Mouse (Mus musculus): ENCODE data around the gene Morn1. TPM values are rescaled to one million over a fixed set of nuclear protein-coding genes. Genes with fewer than 3 reads are reported as not detected.

Morn1 gene
- polyA plus RNA-seq, 1 experiment from 2014 or later = 5.1 TPM

- Histone ChIP-seq H3K4me2 (no peak overlapping the region), H3K9me3 (ENCODE audit: control insufficient read depth, low read length) (no peaks in the 10 kb centered on the region), H3K4me3 (ENCODE audit: low read depth, low read length) (no peak overlapping the region), H3K27ac (ENCODE audit: low read depth, low read length) (no peak overlapping the region), H3K9ac (ENCODE audit: low read length) (no peak overlapping the region), H3K4me1 (ENCODE audit: control insufficient read depth, insufficient read depth, low read length) (peaks cover 11% of the 10 kb centered on the region), H3K27me3 (ENCODE audit: control insufficient read depth, insufficient read depth, low read length) (no peaks in the 10 kb centered on the region), H3K36me3 (ENCODE audit: control insufficient read depth, insufficient read depth, low read length) (no peaks in the 10 kb centered on the region)
- ATAC-seq (ENCODE audit: low FRiP score) (no peak), DNase-seq (ENCODE audit: low spot score, missing footprints) (no peak)
- WGBS = 49% methylated on average over 5 of the region's 5 CpGs
Measured at GRCm38 (mm10) chr4:155135909-155136585, 49.7 kb downstream of the Morn1 start.

DNA sequence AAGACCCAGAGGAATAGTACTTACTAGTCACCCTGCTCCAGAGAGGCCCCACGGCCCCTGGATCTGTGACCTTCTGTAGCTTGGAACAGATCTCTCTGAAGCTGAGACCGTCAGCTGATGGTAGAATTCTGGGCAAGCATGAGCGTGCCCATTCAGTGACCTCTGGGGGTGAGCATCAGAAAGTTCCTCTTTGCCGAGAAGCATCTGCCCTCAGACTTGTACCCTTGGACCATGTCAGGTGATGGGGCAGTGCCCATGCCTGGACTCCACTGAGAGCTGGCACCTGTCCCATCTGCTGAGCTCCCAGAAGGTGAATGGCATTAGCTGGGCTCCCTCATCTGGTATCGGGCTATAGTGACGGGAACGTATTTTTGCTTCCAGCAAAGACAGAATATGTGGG is 51.5 kb downstream of the Morn1 start:
- H3K4me2 ChIP-seq = no peak overlapping the region
- H3K27me3 ChIP-seq (ENCODE audit: control insufficient read depth, insufficient read depth, low read length) = no peaks in the 10 kb centered on the region
- peaks cover 10% of the 10 kb centered on the region for H3K4me1 ChIP-seq (ENCODE audit: control insufficient read depth, insufficient read depth, low read length)
- ATAC-seq (ENCODE audit: low FRiP score) (no peak), DNase-seq (ENCODE audit: low spot score, missing footprints) (no peak)
- no peak overlapping the region for H3K4me3 ChIP-seq (ENCODE audit: low read depth, low read length)
- no peak overlapping the region for H3K9ac ChIP-seq (ENCODE audit: low read length)
- H3K9me3 ChIP-seq (ENCODE audit: control insufficient read depth, low read length) = no peaks in the 10 kb centered on the region
- H3K36me3 ChIP-seq (ENCODE audit: control insufficient read depth, insufficient read depth, low read length) = no peaks in the 10 kb centered on the region
- WGBS = 89% methylated on average over 7 of the region's 7 CpGs
- no peak overlapping the region for H3K27ac ChIP-seq (ENCODE audit: low read depth, low read length)

DNA sequence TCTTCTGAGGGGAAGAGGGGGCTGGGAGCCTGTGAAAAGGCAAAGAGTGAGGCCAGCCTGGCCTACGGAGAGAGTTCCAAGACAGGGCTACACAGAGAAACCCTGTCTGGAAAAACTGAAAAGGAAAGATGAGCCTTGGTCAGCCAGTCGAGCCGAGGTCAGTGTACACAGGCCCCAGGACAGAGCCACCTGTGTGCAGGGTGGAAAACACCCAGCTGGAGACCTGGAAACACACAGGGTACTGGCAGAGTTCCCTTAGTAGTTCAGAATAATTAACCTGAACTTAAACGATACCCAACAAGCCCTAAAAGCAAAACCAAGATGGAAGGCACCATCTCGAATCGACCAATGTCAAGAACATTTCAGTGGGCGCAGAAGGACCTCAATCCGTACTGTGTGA is 52.1 kb downstream of the Morn1 start:
- H3K36me3 ChIP-seq (ENCODE audit: control insufficient read depth, insufficient read depth, low read length) = no peaks in the 10 kb centered on the region
- peaks cover 10% of the 10 kb centered on the region; the same call in 1 of the 2 replicates for H3K4me1 ChIP-seq (ENCODE audit: control insufficient read depth, insufficient read depth, low read length)
- H3K27ac ChIP-seq (ENCODE audit: low read depth, low read length) = no peak overlapping the region
- H3K9me3 ChIP-seq (ENCODE audit: control insufficient read depth, low read length) = no peaks in the 10 kb centered on the region
- no peak for DNase-seq (ENCODE audit: low spot score, missing footprints)
- ATAC-seq (ENCODE audit: low FRiP score) = no peak
- H3K27me3 ChIP-seq (ENCODE audit: control insufficient read depth, insufficient read depth, low read length) = no peaks in the 10 kb centered on the region
- no peak overlapping the region for H3K4me3 ChIP-seq (ENCODE audit: low read depth, low read length)
- no peak overlapping the region for H3K4me2 ChIP-seq
- 92% methylated on average over 8 of the region's 8 CpGs for WGBS
- no peak overlapping the region for H3K9ac ChIP-seq (ENCODE audit: low read length)

- WGBS = 85% methylated on average over 12 of the region's 12 CpGs
- no peaks in the 10 kb centered on the region for H3K9me3 ChIP-seq (ENCODE audit: control insufficient read depth, low read length)
- ATAC-seq (ENCODE audit: low FRiP score) (no peak), DNase-seq (ENCODE audit: low spot score, missing footprints) (no peak)
- no peak overlapping the region for H3K27ac ChIP-seq (ENCODE audit: low read depth, low read length)
- peaks cover 15% of the 10 kb centered on the region for H3K4me1 ChIP-seq (ENCODE audit: control insufficient read depth, insufficient read depth, low read length)
- no peaks in the 10 kb centered on the region for H3K27me3 ChIP-seq (ENCODE audit: control insufficient read depth, insufficient read depth, low read length)
- no peak overlapping the region for H3K4me3 ChIP-seq (ENCODE audit: low read depth, low read length)
- H3K36me3 ChIP-seq (ENCODE audit: control insufficient read depth, insufficient read depth, low read length) = no peaks in the 10 kb centered on the region
- no peak overlapping the region for H3K4me2 ChIP-seq
- no peak overlapping the region for H3K9ac ChIP-seq (ENCODE audit: low read length)
Measured at GRCm38 (mm10) chr4:155139281-155140045, 53.1 kb downstream of the Morn1 start.

DNA sequence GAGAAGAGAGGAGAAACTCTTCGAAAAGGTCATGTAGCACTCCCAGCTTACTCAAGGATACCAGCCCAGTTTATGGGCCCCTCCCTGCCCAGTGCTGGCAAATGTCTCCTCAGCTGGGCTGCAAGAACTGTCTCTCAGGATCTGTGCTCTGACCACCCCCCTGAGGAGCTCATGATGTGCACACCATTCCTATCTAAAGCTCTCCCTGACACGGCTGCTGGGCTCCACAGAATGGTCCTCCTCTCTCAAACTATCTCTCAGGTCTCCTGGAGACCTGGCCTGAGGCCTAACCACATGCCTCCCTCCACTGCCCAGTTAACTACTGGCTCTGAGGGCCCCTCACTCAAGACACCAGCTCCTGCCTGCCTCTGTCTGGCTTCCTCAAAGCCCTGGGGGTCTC is 53.8 kb downstream of the Morn1 start:
- H3K4me3 ChIP-seq (ENCODE audit: low read depth, low read length) = no peak overlapping the region
- H3K27me3 ChIP-seq (ENCODE audit: control insufficient read depth, insufficient read depth, low read length) = no peaks in the 10 kb centered on the region
- H3K9ac ChIP-seq (ENCODE audit: low read length) = no peak overlapping the region
- DNase-seq (ENCODE audit: low spot score, missing footprints) = no peak
- no peaks in the 10 kb centered on the region for H3K9me3 ChIP-seq (ENCODE audit: control insufficient read depth, low read length)
- H3K27ac ChIP-seq (ENCODE audit: low read depth, low read length) = no peak overlapping the region
- no peaks in the 10 kb centered on the region for H3K36me3 ChIP-seq (ENCODE audit: control insufficient read depth, insufficient read depth, low read length)
- no peak for ATAC-seq (ENCODE audit: low FRiP score)
- no peak overlapping the region for H3K4me2 ChIP-seq
- 79% methylated on average over 2 of the region's 2 CpGs for WGBS
- peaks cover 22% of the 10 kb centered on the region for H3K4me1 ChIP-seq (ENCODE audit: control insufficient read depth, insufficient read depth, low read length)

DNA sequence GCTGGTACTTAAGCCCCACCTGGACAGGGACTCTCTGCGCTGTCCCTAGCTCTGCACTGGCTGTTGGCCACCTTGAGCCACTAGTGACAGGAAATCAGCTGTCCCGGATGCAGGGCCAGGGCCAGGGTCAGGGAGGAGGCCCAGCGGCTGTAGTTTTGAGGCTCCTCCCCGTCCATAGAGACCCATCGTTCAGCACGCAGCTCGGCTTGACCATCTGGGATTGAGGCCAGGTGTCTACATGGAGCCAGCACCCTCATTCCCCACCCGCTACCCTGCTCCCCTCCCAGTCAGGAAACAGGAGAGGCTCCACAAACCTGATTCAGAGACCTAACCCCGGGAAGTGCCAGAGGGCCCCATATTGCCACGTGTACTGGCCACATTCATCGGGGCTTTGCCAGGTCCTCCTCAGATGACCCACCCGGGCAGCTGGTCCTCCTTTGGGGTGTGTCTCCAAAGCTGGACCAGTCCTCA is 54.5 kb downstream of the Morn1 start:
- Histone ChIP-seq H3K9me3 (ENCODE audit: control insufficient read depth, low read length) (no peaks in the 10 kb centered on the region), H3K4me3 (ENCODE audit: low read depth, low read length) (no peak overlapping the region), H3K4me1 (ENCODE audit: control insufficient read depth, insufficient read depth, low read length) (peaks cover 20% of the 10 kb centered on the region), H3K27ac (ENCODE audit: low read depth, low read length) (no peak overlapping the region), H3K9ac (ENCODE audit: low read length) (no peak overlapping the region), H3K36me3 (ENCODE audit: control insufficient read depth, insufficient read depth, low read length) (no peaks in the 10 kb centered on the region), H3K27me3 (ENCODE audit: control insufficient read depth, insufficient read depth, low read length) (no peaks in the 10 kb centered on the region), H3K4me2 (no peak overlapping the region)
- WGBS = 78% methylated on average over 12 of the region's 12 CpGs
- no peak for ATAC-seq (ENCODE audit: low FRiP score)
- no peak for DNase-seq (ENCODE audit: low spot score, missing footprints)

- WGBS = 93% methylated on average over 5 of the region's 5 CpGs
Measured at GRCm38 (mm10) chr4:155142836-155143235, 56.5 kb downstream of the Morn1 start.

GRCm38 (mm10) chr4:155143411-155143810 is 57.0 kb downstream of the Morn1 start:
- H3K27me3 ChIP-seq (ENCODE audit: control insufficient read depth, insufficient read depth, low read length) = no peaks in the 10 kb centered on the region
- H3K36me3 ChIP-seq (ENCODE audit: control insufficient read depth, insufficient read depth, low read length) = no peaks in the 10 kb centered on the region
- no peak overlapping the region for H3K4me3 ChIP-seq (ENCODE audit: low read depth, low read length)
- 58% methylated on average over 2 of the region's 2 CpGs for WGBS
- no peaks in the 10 kb centered on the region for H3K9me3 ChIP-seq (ENCODE audit: control insufficient read depth, low read length)
- peak overlapping the region; percentile 80 for H3K27ac ChIP-seq (ENCODE audit: low read depth, low read length)
- DNase-seq (ENCODE audit: low spot score, missing footprints) (no peak), ATAC-seq (ENCODE audit: low FRiP score) (no peak)
- no peak overlapping the region for H3K4me2 ChIP-seq
- peak overlapping the region; percentile 45 for H3K9ac ChIP-seq (ENCODE audit: low read length)
- H3K4me1 ChIP-seq (ENCODE audit: control insufficient read depth, insufficient read depth, low read length) = peaks cover 17% of the 10 kb centered on the region

More at GRCm38 (mm10) chr4:155142836-155143235, 56.5 kb downstream of the Morn1 start:
- Histone ChIP-seq H3K9ac (ENCODE audit: low read length) (no peak overlapping the region), H3K4me3 (ENCODE audit: low read depth, low read length) (no peak overlapping the region), H3K36me3 (ENCODE audit: control insufficient read depth, insufficient read depth, low read length) (no peaks in the 10 kb centered on the region), H3K4me2 (no peak overlapping the region), H3K4me1 (ENCODE audit: control insufficient read depth, insufficient read depth, low read length) (peaks cover 17% of the 10 kb centered on the region), H3K27ac (ENCODE audit: low read depth, low read length) (no peak overlapping the region), H3K9me3 (ENCODE audit: control insufficient read depth, low read length) (no peaks in the 10 kb centered on the region), H3K27me3 (ENCODE audit: control insufficient read depth, insufficient read depth, low read length) (no peaks in the 10 kb centered on the region)
- DNase-seq (ENCODE audit: low spot score, missing footprints) (no peak), ATAC-seq (ENCODE audit: low FRiP score) (no peak)

DNA sequence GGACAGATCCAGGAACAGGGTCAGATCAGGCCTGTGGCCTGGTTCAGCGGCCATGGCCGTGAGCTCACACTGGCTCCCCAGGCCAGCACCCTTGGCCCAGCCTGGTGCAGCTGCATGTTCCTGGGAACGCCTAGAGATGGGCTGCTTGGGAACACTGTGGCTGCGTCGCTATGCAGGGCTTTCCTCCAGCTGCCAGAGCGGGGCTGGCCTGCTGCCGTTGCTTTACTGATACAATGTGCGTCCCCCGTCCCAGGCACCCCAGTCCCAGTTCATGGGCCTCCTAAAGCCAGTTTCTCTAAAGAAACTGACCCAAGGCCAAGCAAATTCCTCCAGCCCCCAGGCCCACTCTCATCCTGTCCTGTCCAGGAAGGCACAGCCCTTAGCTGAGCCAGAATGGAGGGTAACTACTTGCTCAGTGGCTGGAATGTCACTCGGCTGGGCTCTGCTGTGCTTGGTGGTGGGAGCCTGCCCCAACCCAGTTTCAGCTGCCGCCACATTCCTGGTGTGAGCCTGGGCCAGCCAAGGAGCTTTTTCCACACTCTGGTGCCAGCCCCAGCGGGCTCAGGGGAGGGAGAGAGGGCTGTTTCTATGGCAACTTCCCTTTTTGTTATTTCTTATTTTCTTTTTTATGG is 57.6 kb downstream of the Morn1 start:
- peak; percentile 94 for DNase-seq (ENCODE audit: low spot score, missing footprints)
- Histone ChIP-seq H3K4me3 (ENCODE audit: low read depth, low read length) (no peak overlapping the region), H3K4me2 (no peak overlapping the region), H3K36me3 (ENCODE audit: control insufficient read depth, insufficient read depth, low read length) (no peaks in the 10 kb centered on the region), H3K4me1 (ENCODE audit: control insufficient read depth, insufficient read depth, low read length) (peaks cover 17% of the 10 kb centered on the region), H3K27me3 (ENCODE audit: control insufficient read depth, insufficient read depth, low read length) (no peaks in the 10 kb centered on the region), H3K9ac (ENCODE audit: low read length) (peak overlapping the region; percentile 45), H3K27ac (ENCODE audit: low read depth, low read length) (peak overlapping the region; percentile 80), H3K9me3 (ENCODE audit: control insufficient read depth, low read length) (no peaks in the 10 kb centered on the region)
- ATAC-seq (ENCODE audit: low FRiP score) = peak; percentile 87
- WGBS = 38% methylated on average over 12 of the region's 12 CpGs
